Mouse (Mus musculus) midbrain, embryonic 11.5 days (tissue): Measurements from ENCODE around the gene Pdik1l. TPM values are rescaled to one million over a fixed set of nuclear protein-coding genes. Genes with fewer than 3 reads are reported as not detected.

Experiments used
- ATAC-seq: fragments of 200-750 bp; cut with Nextera tagmentation; 2 replicates; pipeline ENCODE4 v1.8.0; 2017; ENCODE audit warnings: moderate TSS enrichment, moderate library complexity; ENCODE audit not compliant: low FRiP score
- DNase-seq: peaks from one replicate; pipeline ENCODE4 v3.0.0; 2015; ENCODE audit warnings: low spot score; ENCODE audit errors: missing footprints
- H3K27ac ChIP-seq: fragments of 300-500 bp; sonication (generic); 2 replicates; pipeline ENCODE4 v1.5.1; 2014; ENCODE audit warnings: low read depth, low read length
- H3K27me3 ChIP-seq: fragments of 300-500 bp; sonication (generic); 2 replicates; pipeline ENCODE4 v1.6.1; 2014; ENCODE audit warnings: mild to moderate bottlenecking, low read length, moderate library complexity, mixed read lengths; ENCODE audit not compliant: control insufficient read depth, insufficient read depth
- H3K36me3 ChIP-seq: fragments of 300-500 bp; sonication (generic); 2 replicates; pipeline ENCODE4 v1.6.1; 2014; ENCODE audit warnings: mild to moderate bottlenecking, low read length, moderate library complexity, mixed read lengths; ENCODE audit not compliant: control insufficient read depth, insufficient read depth
- H3K4me1 ChIP-seq: fragments of 300-500 bp; sonication (generic); 2 replicates; pipeline ENCODE4 v1.6.1; 2014; ENCODE audit warnings: low read length; ENCODE audit not compliant: control insufficient read depth, insufficient read depth
- H3K4me2 ChIP-seq: fragments of 300-500 bp; sonication (generic); 2 replicates; pipeline ENCODE4 v1.6.1; 2014; ENCODE audit warnings: mild to moderate bottlenecking, moderate library complexity
- H3K4me3 ChIP-seq: fragments of 300-500 bp; sonication (generic); 2 replicates; pipeline ENCODE4 v1.5.1; 2014; ENCODE audit warnings: low read depth, low read length
- H3K9ac ChIP-seq: fragments of 300-500 bp; sonication (generic); 2 replicates; pipeline ENCODE4 v1.6.1; 2014; ENCODE audit warnings: low read length
- H3K9me3 ChIP-seq: fragments of 300-500 bp; sonication (generic); 2 replicates; pipeline ENCODE4 v1.6.1; 2016; ENCODE audit warnings: low read length; ENCODE audit not compliant: control insufficient read depth
- WGBS: fragments of 180-500 bp; shearing (Covaris S2); extraction: QIAGEN DNeasy Blood & Tissue Kit; methylation state at CpG from one replicate; pipeline ENCODE4 v1.1.7; 2014; 5-methylcytosine and 5-hydroxymethylcytosine counted together
- polyA plus RNA-seq: library from polyadenylated mRNA; unstranded; fragments of >200 nt; fragmentation: Nextera tagmentation; extraction: Ambion mirVana; gene quantifications from 2 replicates; pipeline ENCODE4 v1.2.1, GENCODE M21; 2014

Gene Pdik1l
- polyA plus RNA-seq, 1 experiment from 2014 or later: 24.5 TPM

DNA sequence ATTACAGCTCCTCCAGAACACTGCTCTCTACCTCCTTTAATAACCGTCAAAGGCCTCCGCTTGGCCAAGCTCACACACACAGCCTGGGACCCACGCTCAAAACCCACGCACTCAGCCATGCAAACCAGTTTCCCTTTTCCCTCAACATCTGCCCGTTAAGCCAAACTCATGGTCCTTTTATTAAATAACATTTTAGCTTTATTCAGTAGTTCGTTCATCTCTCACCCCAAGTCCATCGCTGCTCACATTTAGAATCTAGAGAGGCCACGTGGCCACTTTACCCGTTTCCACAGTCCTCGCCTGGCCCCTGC lies 36.8 kb downstream of the Pdik1l start:
- no peak for ATAC-seq
- Histone ChIP-seq H3K27ac (no peak overlapping the region), H3K27me3 (peaks cover 55% of the 10 kb centered on the region), H3K9me3 (no peaks in the 10 kb centered on the region), H3K4me1 (peaks cover 44% of the 10 kb centered on the region), H3K4me3 (peak overlapping the region; percentile 44), H3K4me2 (peak overlapping the region; percentile 78), H3K9ac (peak overlapping the region; percentile 65; the same call in 1 of the 2 replicates), H3K36me3 (no peaks in the 10 kb centered on the region)
- DNase-seq: peak; percentile 95
- 9% methylated on average over 10 of the region's 10 CpGs for WGBS

- WGBS: 5% methylated on average over 27 of the region's 27 CpGs
- DNase-seq (peak; percentile 97), ATAC-seq (no peak)
- H3K4me1 ChIP-seq: peaks cover 45% of the 10 kb centered on the region
- no peaks in the 10 kb centered on the region for H3K9me3 ChIP-seq
- H3K36me3 ChIP-seq: no peaks in the 10 kb centered on the region
- H3K4me3 ChIP-seq: peak overlapping the region; percentile 44
- H3K27ac ChIP-seq: no peak overlapping the region
- peak overlapping the region; percentile 78 for H3K4me2 ChIP-seq
- no peak overlapping the region; the same call in 1 of the 2 replicates for H3K9ac ChIP-seq
- H3K27me3 ChIP-seq: peaks cover 55% of the 10 kb centered on the region
Observed at GRCm38 (mm10) chr4:134250116-134250929, 37.4 kb downstream of the Pdik1l start.

- no peaks in the 10 kb centered on the region for H3K36me3 ChIP-seq
- H3K27me3 ChIP-seq: peaks cover 52% of the 10 kb centered on the region
- DNase-seq: no peak
- peaks cover 42% of the 10 kb centered on the region for H3K4me1 ChIP-seq
- H3K9me3 ChIP-seq: no peaks in the 10 kb centered on the region
- ATAC-seq: peak; percentile 38
- under 1% methylated on average over 30 of the region's 30 CpGs for WGBS
- no peak overlapping the region for H3K27ac ChIP-seq
- H3K9ac ChIP-seq: peak overlapping the region; percentile 43; the same call in 1 of the 2 replicates
- H3K4me2 ChIP-seq: peak overlapping the region; percentile 55
- peak overlapping the region; percentile 28 for H3K4me3 ChIP-seq
Observed at GRCm38 (mm10) chr4:134249651-134250050, 38.0 kb downstream of the Pdik1l start.

DNA sequence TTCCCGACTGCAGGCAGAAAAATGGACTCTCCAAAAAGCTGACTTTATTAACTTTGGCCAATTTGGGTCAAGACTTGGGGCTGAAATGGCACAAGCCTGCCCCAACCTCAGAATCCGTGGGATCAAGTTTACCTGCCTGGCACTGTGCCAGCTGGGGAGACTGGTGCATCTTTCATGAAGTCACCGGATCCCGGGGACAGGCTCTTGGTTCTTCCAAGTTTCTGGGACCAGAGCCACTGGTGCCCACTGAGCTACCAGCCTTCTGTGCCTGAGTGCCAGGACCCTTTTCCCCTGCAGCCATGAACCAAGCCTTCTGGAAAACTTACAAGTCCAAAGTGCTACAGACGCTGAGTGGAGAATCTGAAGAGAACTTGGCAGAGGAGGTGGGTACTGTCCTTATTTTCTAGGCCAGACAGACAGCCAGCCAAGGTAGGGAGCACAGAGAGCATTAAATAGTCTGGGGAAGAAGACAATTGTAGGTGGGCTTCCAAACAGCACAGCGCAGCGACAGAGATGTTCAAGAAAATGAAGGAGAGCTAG lies 40.9 kb downstream of the Pdik1l start, which contains the start of gene Gm30191:
Gm30191 (plus strand) TSS at position 217 of the 540 bp plus-strand sequence.
- H3K36me3 ChIP-seq: no peaks in the 10 kb centered on the region
- no peak within 1 kb of the TSS for H3K27ac ChIP-seq
- peaks cover 32% of the 10 kb centered on the region for H3K27me3 ChIP-seq
- H3K4me1 ChIP-seq: peaks cover 34% of the 10 kb centered on the region
- ATAC-seq (no peak), DNase-seq (no peak)
- H3K9ac ChIP-seq: peak within 1 kb of the TSS; percentile 39; the same call in 1 of the 2 replicates
- H3K9me3 ChIP-seq: no peaks in the 10 kb centered on the region
- peak within 1 kb of the TSS; percentile 89 for H3K4me3 ChIP-seq
- WGBS: 69% methylated on average over 7 of the region's 7 CpGs
- H3K4me2 ChIP-seq: peak within 1 kb of the TSS; percentile 96

DNA sequence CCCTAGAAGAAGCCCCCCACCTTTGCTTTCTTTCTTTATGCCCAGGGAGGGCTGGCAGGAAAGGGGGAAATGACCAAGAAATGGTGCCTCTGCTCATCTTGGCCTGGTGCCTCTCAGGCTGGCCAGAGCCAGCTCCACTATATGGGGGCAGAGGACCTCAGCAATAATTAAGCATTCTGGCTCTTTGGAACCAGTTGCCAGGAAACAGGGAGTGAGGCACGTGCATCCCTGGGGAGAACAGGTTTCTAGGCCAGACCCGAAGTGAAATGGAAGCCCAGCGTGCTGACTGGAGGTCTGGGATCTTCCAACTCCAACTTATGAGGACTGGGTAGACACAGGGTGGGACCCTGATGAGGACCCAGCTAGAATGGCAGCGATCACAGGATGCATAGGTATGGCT lies 41.4 kb downstream of the Pdik1l start:
- Histone ChIP-seq H3K36me3 (no peaks in the 10 kb centered on the region), H3K9ac (no peak overlapping the region; the same call in 1 of the 2 replicates), H3K4me3 (no peak overlapping the region), H3K4me1 (peaks cover 29% of the 10 kb centered on the region), H3K27ac (no peak overlapping the region), H3K27me3 (peaks cover 27% of the 10 kb centered on the region), H3K4me2 (no peak overlapping the region; the same call in 1 of the 2 replicates), H3K9me3 (no peaks in the 10 kb centered on the region)
- 20% methylated on average over 4 of the region's 4 CpGs for WGBS
- DNase-seq: no peak
- ATAC-seq: no peak

GRCm38 (mm10) chr4:134245148-134245843 lies 42.4 kb downstream of the Pdik1l start, which contains the start of gene Zfp593:
Zfp593 (minus strand) TSS chr4:134245592.
- Histone ChIP-seq H3K9ac (peak within 1 kb of the TSS; percentile 82), H3K27ac (no peak within 1 kb of the TSS), H3K4me3 (peak within 1 kb of the TSS; percentile 89), H3K9me3 (no peaks in the 10 kb centered on the region), H3K4me1 (peaks cover 20% of the 10 kb centered on the region), H3K36me3 (no peaks in the 10 kb centered on the region), H3K27me3 (peaks cover 17% of the 10 kb centered on the region), H3K4me2 (peak within 1 kb of the TSS; percentile 96)
- DNase-seq (peak; percentile 100), ATAC-seq (peak; percentile 84)
- WGBS: 0% methylated on average over 60 of the region's 60 CpGs

GRCm38 (mm10) chr4:134243516-134244250 lies 44.0 kb downstream of the Pdik1l start, which contains the start of gene E130218I03Rik:
E130218I03Rik (plus strand) TSS chr4:134243662.
- Histone ChIP-seq H3K9ac (peak within 1 kb of the TSS; percentile 82; the same call in 1 of the 2 replicates), H3K27ac (no peak within 1 kb of the TSS), H3K4me1 (peaks cover 13% of the 10 kb centered on the region), H3K36me3 (no peaks in the 10 kb centered on the region), H3K4me2 (peak within 1 kb of the TSS; percentile 96), H3K4me3 (peak within 1 kb of the TSS; percentile 89; the same call in 1 of the 2 replicates), H3K9me3 (no peaks in the 10 kb centered on the region), H3K27me3 (peaks cover 4% of the 10 kb centered on the region; the same call in 1 of the 2 replicates)
- ATAC-seq (no peak), DNase-seq (peak; percentile 62)
- WGBS: 94% methylated on average over 17 of the region's 17 CpGs

DNA sequence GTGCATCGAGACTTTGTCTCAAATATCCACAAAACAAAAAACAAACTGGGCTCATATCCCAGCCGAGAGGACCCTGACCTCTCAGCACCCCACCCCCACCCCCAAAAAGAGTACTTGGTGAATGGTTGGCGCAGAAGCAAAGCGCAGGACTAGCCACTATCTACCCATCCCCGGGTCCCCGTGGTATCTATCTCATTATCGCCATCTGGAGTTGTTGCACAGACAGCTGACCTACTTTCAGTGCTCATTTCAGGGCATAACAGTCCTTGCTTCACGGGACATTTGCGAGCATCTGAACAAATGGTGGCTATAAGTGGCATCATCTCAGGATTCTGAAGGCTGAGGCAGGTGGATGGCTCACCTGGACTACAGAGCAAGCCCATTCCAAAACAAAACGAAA lies 49.0 kb downstream of the Pdik1l start:
- H3K36me3 ChIP-seq: no peaks in the 10 kb centered on the region
- no peak overlapping the region for H3K4me2 ChIP-seq
- ATAC-seq (no peak), DNase-seq (no peak)
- H3K27me3 ChIP-seq: peaks cover 7% of the 10 kb centered on the region; the same call in 1 of the 2 replicates
- no peaks in the 10 kb centered on the region for H3K4me1 ChIP-seq
- H3K27ac ChIP-seq: no peak overlapping the region
- H3K4me3 ChIP-seq: no peak overlapping the region
- no peak overlapping the region for H3K9ac ChIP-seq
- 13% methylated on average over 10 of the region's 10 CpGs for WGBS
- H3K9me3 ChIP-seq: no peaks in the 10 kb centered on the region
